Mouse (Mus musculus) thymus, adult 2 months (tissue): Measurements from ENCODE around the gene Pcbp2.

Source experiments
- CTCF ChIP-seq: fragments of 200-500 bp; IDR thresholded peaks from 2 replicates; pipeline ENCODE4 v1.5.1; 2012; ENCODE audit warnings: mild to moderate bottlenecking, control low read depth, low read length, moderate library complexity, borderline replicate concordance; ENCODE audit not compliant: control insufficient read depth, poor library complexity, insufficient read depth; ENCODE audit errors: extremely low read depth
- POLR2A ChIP-seq: fragments of 200-500 bp; IDR thresholded peaks from 2 replicates; pipeline ENCODE4 v1.6.1; 2012; ENCODE audit warnings: mild to moderate bottlenecking, low read length, control low read depth, moderate library complexity; ENCODE audit not compliant: control insufficient read depth, poor library complexity, insufficient read depth; ENCODE audit errors: extremely low read depth

- TF ChIP-seq CTCF, result peak; percentile 49; the same call in 1 of the 2 replicates
- peak; percentile 57; the same call in 1 of the 2 replicates for TF ChIP-seq POLR2A
These were observed 47.9 kb downstream of the Pcbp2 start, which contains the start of gene Tarbp2 for GRCm38 (mm10) chr15:102517976-102518858.
